Mouse (Mus musculus) heart, postnatal 0 days (tissue): ENCODE measurements around the gene Il5ra. TPM values are rescaled to one million over a fixed set of nuclear protein-coding genes. Genes with fewer than 3 reads are reported as not detected.

Experiments
- ATAC-seq: fragments of 200-750 bp; cut with Nextera tagmentation; 2 replicates; pipeline ENCODE4 v1.8.0; 2017; ENCODE audit warnings: low read depth, moderate number of reproducible peaks, moderate library complexity; ENCODE audit not compliant: insufficient read depth
- DNase-seq: peaks from one replicate; pipeline ENCODE4 v3.0.0-alpha.2; 2016; ENCODE audit warnings: low spot score
- H3K27ac ChIP-seq: fragments of 300-500 bp; sonication (generic); 2 replicates; pipeline ENCODE4 v1.5.1; 2014; ENCODE audit warnings: low read depth, mild to moderate bottlenecking
- H3K27me3 ChIP-seq: fragments of 300-500 bp; sonication (generic); 2 replicates; pipeline ENCODE4 v1.6.1; 2014; ENCODE audit warnings: low read length, mixed read lengths; ENCODE audit not compliant: control insufficient read depth, insufficient read depth
- H3K36me3 ChIP-seq: fragments of 300-500 bp; sonication (generic); replicated peaks from 2 replicates; pipeline ENCODE4 v1.6.1; 2014; ENCODE audit warnings: low read length, mixed read lengths; ENCODE audit not compliant: control insufficient read depth, insufficient read depth
- H3K4me1 ChIP-seq: fragments of 300-500 bp; sonication (generic); 2 replicates; pipeline ENCODE4 v1.6.1; 2014; ENCODE audit warnings: antibody characterized with exemption; ENCODE audit not compliant: control insufficient read depth, insufficient read depth
- H3K4me2 ChIP-seq: fragments of 300-500 bp; sonication (generic); 2 replicates; pipeline ENCODE4 v1.6.1; 2014; ENCODE audit warnings: low read depth, mild to moderate bottlenecking, low read length, moderate library complexity
- H3K4me3 ChIP-seq: fragments of 300-500 bp; sonication (generic); 2 replicates; pipeline ENCODE4 v1.5.1; 2014; ENCODE audit warnings: low read depth, low read length
- H3K9ac ChIP-seq: fragments of 300-500 bp; sonication (generic); replicated peaks from 2 replicates; pipeline ENCODE4 v1.6.1; 2014; ENCODE audit warnings: low read depth, low read length, mixed read lengths
- H3K9me3 ChIP-seq: fragments of 300-500 bp; sonication (generic); replicated peaks from 2 replicates; pipeline ENCODE4 v1.6.1; 2016; ENCODE audit warnings: low read length; ENCODE audit not compliant: control insufficient read depth
- CTCF ChIP-seq: IDR thresholded peaks from 2 replicates; pipeline ENCODE4 v1.5.1; 2016; ENCODE audit warnings: antibody characterized with exemption, control low read depth, low read depth
- EP300 ChIP-seq: IDR thresholded peaks from 2 replicates; pipeline ENCODE4 v1.6.1; 2016; ENCODE audit warnings: antibody characterized with exemption, low read depth
- WGBS: fragments of 180-500 bp; shearing (Covaris S2); extraction: QIAGEN DNeasy Blood & Tissue Kit; methylation state at CpG from one replicate; pipeline ENCODE4 v1.1.7; 2014; 5-methylcytosine and 5-hydroxymethylcytosine counted together
- polyA plus RNA-seq: library from polyadenylated mRNA; unstranded; fragments of >200 nt; fragmentation: Nextera tagmentation; extraction: Ambion mirVana; gene quantifications from 2 replicates; pipeline ENCODE4 v1.2.1, GENCODE M21; 2015
- total RNA-seq: library from RNA; depleted of rRNA; stranded (reverse); fragments of >200 nt; gene quantifications from 2 replicates; pipeline ENCODE4 v1.2.3, GENCODE M21; 2014; ENCODE audit warnings: low replicate concordance

Gene Il5ra
- total and polyA plus RNA-seq, 2 experiments from 2014 or later = not detected

- Histone ChIP-seq H3K27me3 (no peaks in the 10 kb centered on the region), H3K9me3 (no peaks in the 10 kb centered on the region), H3K36me3 (no peaks in the 10 kb centered on the region), H3K9ac (no peak overlapping the region), H3K4me2 (no peak overlapping the region), H3K4me3 (no peak overlapping the region), H3K4me1 (no peaks in the 10 kb centered on the region), H3K27ac (no peak overlapping the region)
- DNase-seq (no peak), ATAC-seq (no peak)
- TF ChIP-seq EP300 (no peak), CTCF (no peak)
- WGBS = 51% methylated on average over 4 of the region's 4 CpGs
Observed at GRCm38 (mm10) chr6:106732563-106732962, 16.3 kb downstream of the Il5ra start.

- DNase-seq (no peak), ATAC-seq (no peak)
- Histone ChIP-seq H3K9ac (no peak overlapping the region), H3K4me2 (no peak overlapping the region), H3K36me3 (no peaks in the 10 kb centered on the region), H3K4me3 (no peak overlapping the region), H3K4me1 (no peaks in the 10 kb centered on the region), H3K27me3 (no peaks in the 10 kb centered on the region), H3K9me3 (no peaks in the 10 kb centered on the region), H3K27ac (no peak overlapping the region)
- no peak for TF ChIP-seq CTCF
- TF ChIP-seq EP300 = no peak
- whole genome bisulfite sequencing = 67% methylated on average over 4 of the region's 4 CpGs
Observed at GRCm38 (mm10) chr6:106729682-106730314, 19.0 kb downstream of the Il5ra start.

- Histone ChIP-seq H3K4me2 (no peak overlapping the region), H3K4me3 (no peak overlapping the region), H3K27me3 (no peaks in the 10 kb centered on the region), H3K27ac (no peak overlapping the region), H3K4me1 (no peaks in the 10 kb centered on the region), H3K9ac (no peak overlapping the region), H3K36me3 (no peaks in the 10 kb centered on the region), H3K9me3 (no peaks in the 10 kb centered on the region)
- TF ChIP-seq CTCF (no peak), EP300 (no peak)
- no peak for ATAC-seq
- WGBS = 38% methylated on average over 1 of the region's 1 CpGs
- no peak for DNase-seq
Observed at GRCm38 (mm10) chr6:106727703-106728102, 21.1 kb downstream of the Il5ra start.

GRCm38 (mm10) chr6:106726078-106726477 lies 22.8 kb downstream of the Il5ra start:
- Histone ChIP-seq H3K27ac (no peak overlapping the region), H3K9me3 (no peaks in the 10 kb centered on the region), H3K36me3 (no peaks in the 10 kb centered on the region), H3K27me3 (no peaks in the 10 kb centered on the region), H3K4me1 (no peaks in the 10 kb centered on the region), H3K9ac (no peak overlapping the region), H3K4me2 (no peak overlapping the region), H3K4me3 (no peak overlapping the region)
- ATAC-seq = no peak
- 70% methylated on average over 6 of the region's 6 CpGs for WGBS
- no peak for DNase-seq
- no peak for TF ChIP-seq EP300

GRCm38 (mm10) chr6:106725642-106726041 lies 23.2 kb downstream of the Il5ra start:
- Histone ChIP-seq H3K9me3 (no peaks in the 10 kb centered on the region), H3K4me3 (no peak overlapping the region), H3K27me3 (no peaks in the 10 kb centered on the region), H3K36me3 (no peaks in the 10 kb centered on the region), H3K9ac (no peak overlapping the region), H3K27ac (no peak overlapping the region), H3K4me1 (no peaks in the 10 kb centered on the region), H3K4me2 (no peak overlapping the region)
- 64% methylated on average over 4 of the region's 4 CpGs for WGBS
- no peak for TF ChIP-seq EP300
- TF ChIP-seq CTCF = no peak
- ATAC-seq = no peak
- no peak for DNase-seq

GRCm38 (mm10) chr6:106705506-106706035 lies 43.3 kb downstream of the Il5ra start:
- H3K27me3 ChIP-seq = no peaks in the 10 kb centered on the region
- H3K4me1 ChIP-seq = no peaks in the 10 kb centered on the region
- no peak for TF ChIP-seq CTCF
- TF ChIP-seq EP300 = no peak
- H3K9ac ChIP-seq = no peak overlapping the region
- no peaks in the 10 kb centered on the region for H3K36me3 ChIP-seq
- H3K4me2 ChIP-seq = no peak overlapping the region
- 29% methylated on average over 3 of the region's 3 CpGs for WGBS
- DNase-seq = no peak
- H3K27ac ChIP-seq = no peak overlapping the region
- H3K9me3 ChIP-seq = no peaks in the 10 kb centered on the region
- no peak for ATAC-seq
- H3K4me3 ChIP-seq = no peak overlapping the region
